Mouse (Mus musculus) hindbrain, embryonic 15.5 days (tissue): ENCODE data around the gene Gnat2. TPM values are rescaled to one million over a fixed set of nuclear protein-coding genes. Genes with fewer than 3 reads are reported as not detected.
A peak's percentile ranks its signal among the peaks of the same experiment; 100 is the strongest.

Experiments used
- ATAC-seq: fragments of 200-750 bp; cut with Nextera tagmentation; 2 replicates; pipeline ENCODE4 v1.8.0; 2017; ENCODE audit warnings: low read depth, moderate number of reproducible peaks, moderate TSS enrichment; ENCODE audit not compliant: low FRiP score
- H3K27ac ChIP-seq: fragments of 300-500 bp; sonication (generic); replicated peaks from 2 replicates; pipeline ENCODE4 v1.5.1; 2015; ENCODE audit warnings: mild to moderate bottlenecking, inconsistent platforms
- H3K27me3 ChIP-seq: fragments of 300-500 bp; sonication (generic); 2 replicates; pipeline ENCODE4 v1.6.1; 2015; ENCODE audit warnings: control low read depth, inconsistent platforms
- H3K36me3 ChIP-seq: fragments of 300-500 bp; sonication (generic); 2 replicates; pipeline ENCODE4 v1.6.1; 2015; ENCODE audit warnings: control low read depth, inconsistent platforms
- H3K4me1 ChIP-seq: fragments of 300-500 bp; sonication (generic); replicated peaks from 2 replicates; pipeline ENCODE4 v1.6.1; 2015; ENCODE audit warnings: control low read depth, inconsistent platforms
- H3K4me2 ChIP-seq: fragments of 300-500 bp; sonication (generic); 2 replicates; pipeline ENCODE4 v1.6.1; 2015; ENCODE audit warnings: moderate library complexity, mild to moderate bottlenecking, inconsistent platforms
- H3K4me3 ChIP-seq: fragments of 300-500 bp; sonication (generic); 2 replicates; pipeline ENCODE4 v1.5.1; 2015; ENCODE audit warnings: mild to moderate bottlenecking, inconsistent platforms
- H3K9ac ChIP-seq: fragments of 300-500 bp; sonication (generic); 2 replicates; pipeline ENCODE4 v1.6.1; 2015; ENCODE audit warnings: inconsistent platforms
- H3K9me3 ChIP-seq: fragments of 300-500 bp; sonication (generic); 2 replicates; pipeline ENCODE4 v1.6.1; 2016; ENCODE audit warnings: control low read depth, inconsistent platforms
- WGBS: fragments of 180-500 bp; shearing (Covaris S2); methylation state at CpG from one replicate; pipeline ENCODE4 v1.1.7; 2015; 5-methylcytosine and 5-hydroxymethylcytosine counted together
- polyA plus RNA-seq: library from polyadenylated mRNA; unstranded; fragments of >200 nt; fragmentation: Nextera tagmentation; extraction: Ambion mirVana; gene quantifications from 2 replicates; pipeline ENCODE4 v1.2.1, GENCODE M21; 2015

The Gnat2 gene
- polyA plus RNA-seq, 1 experiment from 2014 or later: 0.17 TPM

DNA sequence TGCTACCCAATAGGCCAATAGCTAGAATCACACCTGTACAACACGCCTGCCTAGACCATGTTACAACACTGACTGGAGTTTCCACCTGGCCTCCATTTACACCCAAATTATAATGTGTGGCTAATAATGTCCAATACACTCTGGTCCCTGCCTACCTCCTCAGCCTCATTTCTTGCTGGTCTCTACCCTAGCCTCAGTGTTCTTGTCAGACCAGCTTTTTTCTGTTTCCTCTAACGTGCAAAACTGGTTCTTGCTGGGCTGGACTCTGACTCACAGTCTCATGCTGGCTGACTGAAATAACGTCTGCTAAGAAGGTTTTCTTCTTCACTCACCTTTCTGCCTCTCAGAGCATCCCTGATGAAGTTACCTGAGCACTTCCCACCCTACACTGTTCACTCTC, 33.7 kb downstream of the Gnat2 start:
- Histone ChIP-seq H3K4me3 (no peak overlapping the region), H3K4me2 (no peak overlapping the region), H3K27me3 (no peaks in the 10 kb centered on the region), H3K9ac (no peak overlapping the region), H3K9me3 (no peaks in the 10 kb centered on the region), H3K27ac (no peak overlapping the region), H3K36me3 (peaks cover 15% of the 10 kb centered on the region), H3K4me1 (peaks cover 3% of the 10 kb centered on the region; the same call in 1 of the 2 replicates)
- ATAC-seq: no peak
- 96% methylated on average over 3 of the region's 3 CpGs for WGBS

- 0 out of 2 replicates have a peak, but pooled peaks cover under 1% of the 10 kb centered on the region for H3K36me3 ChIP-seq
- no peak for ATAC-seq
- no peak overlapping the region for H3K27ac ChIP-seq
- no peaks in the 10 kb centered on the region for H3K27me3 ChIP-seq
- no peak overlapping the region for H3K9ac ChIP-seq
- no peaks in the 10 kb centered on the region for H3K9me3 ChIP-seq
- no peak overlapping the region for H3K4me3 ChIP-seq
- 89% methylated on average over 5 of the region's 5 CpGs for WGBS
- H3K4me1 ChIP-seq: peaks cover 3% of the 10 kb centered on the region; the same call in 1 of the 2 replicates
- H3K4me2 ChIP-seq: no peak overlapping the region
These were observed 35.9 kb downstream of the Gnat2 start for GRCm38 (mm10) chr3:108128520-108128919.

GRCm38 (mm10) chr3:108129367-108129766, 36.8 kb downstream of the Gnat2 start:
- 90% methylated on average over 4 of the region's 4 CpGs for WGBS
- no peak for ATAC-seq
- H3K27ac ChIP-seq: no peak overlapping the region

GRCm38 (mm10) chr3:108129804-108130203, 37.2 kb downstream of the Gnat2 start:
- Histone ChIP-seq H3K4me3 (no peak overlapping the region), H3K27me3 (no peaks in the 10 kb centered on the region), H3K27ac (no peak overlapping the region), H3K9ac (no peak overlapping the region), H3K36me3 (no peaks in the 10 kb centered on the region), H3K4me1 (peaks cover 12% of the 10 kb centered on the region), H3K4me2 (no peak overlapping the region), H3K9me3 (no peaks in the 10 kb centered on the region)
- WGBS: 93% methylated on average over 4 of the region's 4 CpGs
- ATAC-seq: no peak

More at GRCm38 (mm10) chr3:108129367-108129766, 36.8 kb downstream of the Gnat2 start:
- Histone ChIP-seq H3K4me3 (no peak overlapping the region), H3K36me3 (no peaks in the 10 kb centered on the region), H3K9me3 (no peaks in the 10 kb centered on the region), H3K4me1 (peaks cover 7% of the 10 kb centered on the region), H3K4me2 (no peak overlapping the region), H3K27me3 (no peaks in the 10 kb centered on the region), H3K9ac (no peak overlapping the region)

DNA sequence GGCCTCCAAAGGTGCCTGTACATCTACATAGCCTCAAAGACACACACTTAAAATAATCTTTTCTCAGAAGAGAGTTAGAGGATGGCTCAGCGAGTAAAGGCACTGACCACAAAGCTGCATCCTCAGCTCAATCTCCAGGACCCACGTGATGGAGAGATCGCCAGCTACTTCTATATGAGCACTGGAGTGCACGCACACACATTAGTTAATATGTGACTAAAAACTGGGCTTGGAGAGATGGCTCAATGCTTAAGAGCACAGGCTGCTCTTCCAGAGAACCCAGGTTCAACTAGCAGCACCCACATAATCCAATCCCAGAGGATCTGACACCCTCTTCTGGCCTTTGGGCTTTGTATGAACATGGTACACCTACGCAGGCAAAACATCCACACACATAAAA, 38.6 kb downstream of the Gnat2 start:
- Histone ChIP-seq H3K36me3 (no peaks in the 10 kb centered on the region), H3K9ac (no peak overlapping the region), H3K4me1 (peaks cover 23% of the 10 kb centered on the region), H3K4me2 (no peak overlapping the region), H3K27ac (no peak overlapping the region), H3K27me3 (no peaks in the 10 kb centered on the region), H3K9me3 (no peaks in the 10 kb centered on the region), H3K4me3 (no peak overlapping the region)
- 83% methylated on average over 5 of the region's 5 CpGs for WGBS
- ATAC-seq: no peak

DNA sequence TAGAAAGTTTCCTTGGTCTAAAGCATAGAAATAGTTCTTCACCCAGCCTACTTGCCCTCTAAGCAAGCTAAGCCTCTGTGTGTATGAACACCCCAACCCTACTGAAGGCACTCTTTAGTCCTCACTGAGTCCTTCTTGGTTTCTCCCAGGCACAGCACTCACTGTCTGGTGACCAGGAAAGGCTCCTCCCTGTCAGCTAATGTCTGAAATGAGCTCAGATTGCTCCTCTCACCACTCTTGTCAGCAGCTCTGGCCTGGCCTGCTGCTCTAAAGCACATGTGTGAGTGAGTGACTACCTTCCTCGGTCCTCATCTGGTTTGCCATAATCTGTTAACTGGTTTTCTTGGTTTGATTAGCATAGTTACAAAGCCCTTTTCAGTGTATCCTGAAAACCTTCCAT, 39.2 kb downstream of the Gnat2 start:
- Histone ChIP-seq H3K27me3 (no peaks in the 10 kb centered on the region), H3K4me3 (no peak overlapping the region), H3K4me2 (no peak overlapping the region), H3K9ac (no peak overlapping the region), H3K27ac (no peak overlapping the region), H3K4me1 (peaks cover 23% of the 10 kb centered on the region), H3K36me3 (no peaks in the 10 kb centered on the region), H3K9me3 (no peaks in the 10 kb centered on the region)
- no peak for ATAC-seq
- 87% methylated on average over 1 of the region's 1 CpGs for WGBS

- no peaks in the 10 kb centered on the region for H3K27me3 ChIP-seq
- H3K4me1 ChIP-seq: peaks cover 23% of the 10 kb centered on the region
- no peak for ATAC-seq
- no peak overlapping the region for H3K9ac ChIP-seq
- H3K4me3 ChIP-seq: no peak overlapping the region
- no peaks in the 10 kb centered on the region for H3K36me3 ChIP-seq
- 92% methylated on average over 1 of the region's 1 CpGs for WGBS
- H3K4me2 ChIP-seq: no peak overlapping the region
- H3K27ac ChIP-seq: no peak overlapping the region
- H3K9me3 ChIP-seq: no peaks in the 10 kb centered on the region
These were observed 39.9 kb downstream of the Gnat2 start for GRCm38 (mm10) chr3:108132484-108132883.

DNA sequence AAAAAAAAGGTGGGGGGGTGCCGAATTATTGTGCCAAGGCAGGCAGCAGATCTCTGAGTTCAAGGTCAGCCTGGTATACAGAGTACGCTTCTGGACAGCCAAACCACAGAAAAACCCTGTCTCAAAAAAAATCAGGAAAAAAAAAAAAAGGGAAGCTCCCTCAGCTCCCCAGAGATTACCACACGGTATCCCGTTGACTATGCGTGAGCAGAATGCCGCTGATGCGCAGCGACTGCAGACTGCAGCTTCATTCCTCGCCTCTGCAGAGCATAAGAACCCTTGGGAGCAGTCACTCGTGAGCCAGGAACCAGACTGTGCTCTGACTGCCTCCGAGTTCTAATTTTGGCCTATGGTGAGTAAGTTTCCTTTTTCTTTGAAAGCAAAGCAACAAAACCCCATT, 42.1 kb downstream of the Gnat2 start:
- no peaks in the 10 kb centered on the region for H3K36me3 ChIP-seq
- 0 out of 2 replicates have a peak, but pooled peaks have one; percentile 56 for ATAC-seq
- no peak overlapping the region for H3K9ac ChIP-seq
- H3K4me1 ChIP-seq: peaks cover 20% of the 10 kb centered on the region
- no peaks in the 10 kb centered on the region for H3K9me3 ChIP-seq
- H3K27ac ChIP-seq: 0 out of 2 replicates have a peak overlapping the region, but pooled peaks have one; percentile 10
- H3K4me2 ChIP-seq: no peak overlapping the region
- no peak overlapping the region for H3K4me3 ChIP-seq
- WGBS: 50% methylated on average over 11 of the region's 11 CpGs
- H3K27me3 ChIP-seq: no peaks in the 10 kb centered on the region

DNA sequence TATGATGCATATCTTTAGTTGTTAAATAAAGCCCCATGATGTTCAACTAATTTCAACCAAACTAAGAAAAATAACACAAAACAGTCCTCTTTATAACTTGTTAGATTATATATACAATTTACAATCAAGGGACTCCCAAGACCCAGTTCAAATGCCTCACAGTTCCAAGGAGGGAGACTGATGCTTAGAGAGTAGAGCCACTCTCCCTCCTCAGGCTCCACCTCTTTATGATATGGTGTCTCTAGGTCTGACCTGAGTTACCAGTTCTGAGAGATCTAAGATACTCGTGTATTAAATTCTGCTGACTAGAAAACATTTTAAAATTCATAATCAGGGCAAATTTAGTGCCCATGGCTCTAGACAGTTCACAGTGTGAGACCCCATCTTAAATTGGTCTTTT, 46.5 kb downstream of the Gnat2 start:
- no peak overlapping the region for H3K9ac ChIP-seq
- no peaks in the 10 kb centered on the region for H3K36me3 ChIP-seq
- H3K4me3 ChIP-seq: no peak overlapping the region
- no peak for ATAC-seq
- H3K4me1 ChIP-seq: peaks cover 29% of the 10 kb centered on the region
- no peak overlapping the region for H3K4me2 ChIP-seq
- H3K9me3 ChIP-seq: no peaks in the 10 kb centered on the region
- 88% methylated on average over 1 of the region's 1 CpGs for WGBS
- no peak overlapping the region for H3K27ac ChIP-seq
- no peaks in the 10 kb centered on the region for H3K27me3 ChIP-seq

DNA sequence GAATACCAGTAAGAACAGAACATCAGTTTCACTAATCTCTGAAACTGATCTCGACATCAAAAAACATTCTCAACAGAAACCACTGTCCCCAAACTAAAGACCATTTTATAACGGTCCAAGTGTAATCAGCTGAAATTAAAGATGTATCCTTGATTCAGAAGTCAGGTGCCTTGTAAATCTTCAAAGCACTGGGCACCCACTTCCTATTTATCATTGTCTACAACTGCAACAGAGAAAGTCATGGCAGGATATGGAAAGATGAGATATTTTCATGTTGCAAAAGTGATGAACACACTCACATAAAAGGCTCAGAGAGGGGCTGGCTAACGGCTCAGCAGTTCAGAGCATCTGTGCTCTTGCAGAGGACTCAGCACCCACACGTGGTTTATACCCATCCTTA, 48.2 kb downstream of the Gnat2 start:
- peaks cover 27% of the 10 kb centered on the region for H3K4me1 ChIP-seq
- H3K27me3 ChIP-seq: no peaks in the 10 kb centered on the region
- H3K27ac ChIP-seq: no peak overlapping the region
- H3K9me3 ChIP-seq: no peaks in the 10 kb centered on the region
- 83% methylated on average over 4 of the region's 4 CpGs for WGBS
- H3K9ac ChIP-seq: no peak overlapping the region
- H3K4me2 ChIP-seq: no peak overlapping the region
- H3K36me3 ChIP-seq: no peaks in the 10 kb centered on the region
- no peak overlapping the region for H3K4me3 ChIP-seq
- ATAC-seq: no peak

- Histone ChIP-seq H3K36me3 (no peaks in the 10 kb centered on the region), H3K4me3 (peak within 1 kb of the TSS; percentile 61), H3K4me2 (peak within 1 kb of the TSS; percentile 76), H3K27ac (peak within 1 kb of the TSS; percentile 94), H3K9ac (peak within 1 kb of the TSS; percentile 74), H3K27me3 (no peaks in the 10 kb centered on the region), H3K9me3 (no peaks in the 10 kb centered on the region), H3K4me1 (peaks cover 39% of the 10 kb centered on the region)
- ATAC-seq: peak; percentile 93
- under 1% methylated on average over 63 of the region's 63 CpGs for WGBS
These were observed 53.2 kb downstream of the Gnat2 start, which contains the start of gene Gnai3 for GRCm38 (mm10) chr3:108145534-108146445. Gene Gnai3, minus strand, starts transcription at chr3:108146146.

- Histone ChIP-seq H3K9ac (peak overlapping the region; percentile 74; the same call in 1 of the 2 replicates), H3K36me3 (no peaks in the 10 kb centered on the region), H3K27me3 (no peaks in the 10 kb centered on the region), H3K9me3 (no peaks in the 10 kb centered on the region), H3K4me3 (peak overlapping the region; percentile 61), H3K27ac (0 out of 2 replicates have a peak overlapping the region, but pooled peaks have one; percentile 94), H3K4me2 (peak overlapping the region; percentile 76), H3K4me1 (peaks cover 39% of the 10 kb centered on the region)
- no peak for ATAC-seq
- WGBS: 57% methylated on average over 5 of the region's 5 CpGs
These were observed 54.1 kb downstream of the Gnat2 start for GRCm38 (mm10) chr3:108146671-108147070.
